Mouse (Mus musculus) gastrocnemius, adult 2 months (tissue): ENCODE measurements around the gene Tmem131l. TPM values are rescaled to one million over a fixed set of nuclear protein-coding genes. Genes with fewer than 3 reads are reported as not detected.

ENCODE experiments used
- DNase-seq: peaks from one replicate; pipeline ENCODE4 v3.0.0; 2022
- H3K27ac ChIP-seq: fragments of 200-600 bp; 2 replicates; pipeline ENCODE4 v1.8.1; 2022; ENCODE audit warnings: mild to moderate bottlenecking
- H3K4me3 ChIP-seq: fragments of 200-600 bp; 2 replicates; pipeline ENCODE4 v1.8.1; 2022; ENCODE audit warnings: mild to moderate bottlenecking, moderate library complexity
- CTCF ChIP-seq: fragments of 200-600 bp; IDR thresholded peaks from 2 replicates; pipeline ENCODE4 v1.8.1; 2022; ENCODE audit warnings: antibody characterized with exemption, mild to moderate bottlenecking, moderate library complexity
- intact Hi-C: fragments of 180-260 bp; cut with DNase I; formaldehyde crosslinking; loops from one replicate; pipeline ENCODE4 v1.15.1; 2025
- total RNA-seq, 2 experiments: library from RNA; stranded (reverse); gene quantifications; 2 replicates each; pipeline ENCODE4 v1.2.3; 2021

Gene Tmem131l
- total RNA-seq, 2 experiments from 2014 or later: 12.0 to 17.4 TPM

GRCm38 (mm10) chr3:83953879-83954278 lies 86.1 kb downstream of the Tmem131l start:
- Histone ChIP-seq H3K27ac (peak overlapping the region; percentile 66), H3K4me3 (no peak overlapping the region)
- DNase-seq: peak; percentile 74
- TF ChIP-seq CTCF: peak; percentile 41; the same call in 1 of the 2 replicates
- intact Hi-C loops: no loop called here

DNA sequence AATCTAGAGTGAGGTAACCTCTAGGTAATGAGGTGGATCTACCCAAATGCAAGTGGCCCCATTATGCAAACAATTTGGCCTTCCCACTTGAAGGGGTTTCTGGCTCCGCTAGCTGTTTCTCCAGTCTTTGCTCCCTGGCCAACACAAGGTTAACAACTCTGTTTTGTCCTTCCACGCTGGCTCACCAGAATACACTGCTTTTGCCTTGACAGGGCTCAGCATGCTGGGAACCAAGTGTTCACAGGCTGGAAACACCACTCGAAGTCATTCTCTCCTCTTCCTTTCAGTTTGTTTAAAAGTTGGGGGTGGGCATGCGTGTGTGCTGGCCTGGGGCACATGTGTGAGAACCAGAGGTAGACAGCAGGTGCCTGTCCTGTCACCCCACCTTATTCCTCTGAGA lies 91.2 kb downstream of the Tmem131l start:
- DNase-seq: no peak
- TF ChIP-seq CTCF: no peak
- Histone ChIP-seq H3K4me3 (no peak overlapping the region), H3K27ac (no peak overlapping the region)
- intact Hi-C loops: loop anchor here (5.0 to 10.0 kb wide), 2 partner anchors 88 to 206 kb away; partner anchors contain the start of gene Mnd1

DNA sequence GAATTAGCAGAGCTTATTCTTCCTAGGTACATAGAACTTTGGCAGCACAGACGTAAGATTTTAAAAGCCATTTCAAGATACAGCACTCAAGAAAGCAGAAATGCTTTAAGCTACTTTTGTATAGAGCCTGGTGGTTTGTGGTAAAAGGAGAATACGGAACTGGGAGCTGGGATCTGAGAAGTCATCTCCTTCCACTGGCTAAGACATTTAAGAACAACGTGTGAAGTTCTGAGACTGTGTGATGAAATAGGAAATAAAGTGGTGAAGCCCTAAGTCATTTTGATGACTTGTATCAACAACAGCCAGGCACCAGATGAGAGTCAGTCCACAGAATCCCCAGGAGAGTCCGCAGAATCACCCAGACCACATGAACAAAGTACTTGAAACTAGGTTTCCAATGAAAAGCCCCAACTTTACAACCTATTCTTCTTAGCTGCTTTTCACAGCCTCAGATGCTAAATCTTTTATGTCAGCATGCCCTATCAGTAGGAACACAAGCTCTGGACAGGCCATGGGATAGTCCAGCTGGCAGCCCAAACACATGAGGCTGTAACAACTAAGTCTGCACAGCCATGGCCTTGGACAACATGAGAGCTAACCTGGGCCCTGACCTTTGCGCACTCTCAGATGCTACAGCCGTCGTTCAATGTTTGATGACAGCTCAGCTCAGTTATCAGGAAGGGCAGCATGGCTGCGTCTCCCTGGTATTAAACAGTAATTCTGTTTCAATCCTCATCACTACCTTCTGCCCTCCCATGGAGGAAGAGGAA lies 92.3 kb downstream of the Tmem131l start:
- TF ChIP-seq CTCF: no peak
- intact Hi-C loops: loop anchor here (1.0 to 10.0 kb wide), 3 partner anchors 90 to 207 kb away; partner anchors contain the start of gene Mnd1
- no peak for DNase-seq
- H3K4me3 ChIP-seq: no peak overlapping the region
- H3K27ac ChIP-seq: peak overlapping the region; percentile 31; the same call in 1 of the 2 replicates

DNA sequence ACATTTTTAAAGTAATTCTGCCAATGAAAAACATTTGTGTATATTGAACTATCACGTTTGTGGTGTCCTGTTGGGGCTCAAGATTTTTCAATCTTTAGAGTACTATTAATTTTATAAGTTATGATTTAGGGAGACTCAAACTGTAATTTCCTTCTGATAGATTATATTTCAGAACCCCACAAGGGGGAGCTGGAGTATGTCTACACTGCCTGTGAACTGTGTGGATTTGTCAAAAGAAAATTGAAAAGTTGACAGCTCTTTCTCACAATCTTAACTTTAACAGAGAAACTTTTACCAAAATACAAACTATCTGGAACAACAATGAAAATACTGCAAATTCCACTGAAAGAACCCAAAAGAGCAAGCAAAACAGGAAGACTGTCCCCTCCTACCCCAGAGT lies 93.1 kb downstream of the Tmem131l start:
- no peak for DNase-seq
- intact Hi-C loops: loop anchor here (1.0 to 10.0 kb wide), 3 partner anchors 90 to 208 kb away; partner anchors contain the start of gene Mnd1
- no peak overlapping the region; the same call in 1 of the 2 replicates for H3K27ac ChIP-seq
- TF ChIP-seq CTCF: peak; percentile 81
- no peak overlapping the region for H3K4me3 ChIP-seq

DNA sequence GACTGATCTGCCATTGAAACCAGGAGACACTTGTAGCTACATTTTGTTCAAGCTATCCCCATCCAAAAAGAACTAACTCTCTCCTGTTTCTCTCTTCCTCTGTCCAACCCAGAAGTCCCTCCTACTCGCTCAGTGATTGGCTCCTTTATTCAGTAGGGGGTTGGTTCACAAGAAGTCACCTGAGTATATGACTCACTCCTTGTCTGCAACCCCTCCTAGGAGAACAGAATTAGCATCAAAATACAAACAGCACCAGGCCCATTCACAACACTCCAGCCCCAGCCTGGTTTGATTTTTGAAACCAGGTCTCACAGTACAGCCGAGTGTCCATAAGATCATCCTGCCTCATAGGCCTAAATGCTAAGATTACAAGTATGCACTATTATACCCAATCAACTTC lies 96.3 kb downstream of the Tmem131l start:
- Histone ChIP-seq H3K4me3 (no peak overlapping the region), H3K27ac (0 out of 2 replicates have a peak overlapping the region, but pooled peaks have one; percentile 28)
- intact Hi-C loops: loop anchor here (10.0 kb wide), 1 partner anchor 211 kb away; the partner anchor contains the start of gene Mnd1
- DNase-seq: no peak
- no peak for TF ChIP-seq CTCF

DNA sequence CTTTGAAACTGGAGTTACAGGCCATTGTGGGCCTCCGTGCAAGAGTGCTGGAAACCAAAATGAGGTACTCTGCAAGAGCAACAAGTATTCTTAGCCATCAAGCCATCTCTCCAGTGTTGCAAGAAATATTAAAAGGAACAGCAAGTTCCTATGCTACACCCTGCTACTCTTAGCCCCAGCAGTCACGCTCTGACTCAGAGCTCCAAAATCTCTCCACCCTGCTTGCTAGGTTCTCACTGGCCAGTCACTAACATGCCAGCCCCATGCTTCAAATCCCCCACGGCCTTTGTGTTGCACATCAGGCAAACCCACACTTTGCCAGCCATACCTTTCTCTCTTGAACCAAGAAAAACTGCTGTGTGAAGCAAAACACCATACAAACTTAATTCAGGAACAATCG lies 96.8 kb downstream of the Tmem131l start:
- DNase-seq: peak; percentile 32

DNA sequence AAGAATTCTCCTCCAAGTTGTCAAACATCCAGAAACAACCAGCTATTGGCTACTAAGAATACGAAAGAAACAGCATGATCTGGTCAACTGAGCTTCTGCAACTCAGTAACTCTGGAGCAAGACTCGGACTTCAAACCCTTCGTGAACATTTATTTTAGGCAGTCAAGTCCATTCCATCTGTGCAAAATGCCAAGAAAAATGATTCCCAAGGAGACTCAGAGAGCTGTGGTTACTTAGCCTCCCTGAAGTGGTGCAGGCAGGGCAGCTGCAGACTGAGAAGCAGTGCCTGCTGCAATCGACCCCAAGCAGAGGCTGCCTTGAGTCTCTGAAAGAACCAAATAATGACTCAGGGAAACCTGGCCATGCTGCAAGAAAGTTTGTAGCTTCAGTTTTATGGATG lies 98.1 kb downstream of the Tmem131l start:
- Histone ChIP-seq H3K27ac (peak overlapping the region; percentile 59; the same call in 1 of the 2 replicates), H3K4me3 (no peak overlapping the region)
- DNase-seq: peak; percentile 42
- intact Hi-C loops: loop anchor here (10.0 kb wide), 1 partner anchor 213 kb away; the partner anchor contains the start of gene Mnd1
- TF ChIP-seq CTCF: no peak

More for the DNA sequence above, 96.8 kb downstream of the Tmem131l start:
- H3K4me3 ChIP-seq: no peak overlapping the region
- intact Hi-C loops: loop anchor here (10.0 kb wide), 1 partner anchor 212 kb away; the partner anchor contains the start of gene Mnd1
- TF ChIP-seq CTCF: no peak
- H3K27ac ChIP-seq: peak overlapping the region; percentile 28; the same call in 1 of the 2 replicates

- TF ChIP-seq CTCF: no peak
- intact Hi-C loops: no loop called here
- Histone ChIP-seq H3K27ac (no peak overlapping the region), H3K4me3 (no peak overlapping the region)
- DNase-seq: peak; percentile 51
These were observed 101.1 kb downstream of the Tmem131l start for GRCm38 (mm10) chr3:83938871-83939270.

- no peak for DNase-seq
- Histone ChIP-seq H3K4me3 (no peak overlapping the region), H3K27ac (no peak overlapping the region)
- intact Hi-C loops: no loop called here
- TF ChIP-seq CTCF: no peak
These were observed 105.5 kb downstream of the Tmem131l start for GRCm38 (mm10) chr3:83934514-83934913.

GRCm38 (mm10) chr3:83915768-83916496 lies 124.0 kb downstream of the Tmem131l start:
- intact Hi-C loops: loop anchor here (10.0 kb wide), 1 partner anchor 209 kb away; no protein-coding TSS in a partner anchor
- TF ChIP-seq CTCF: peak; percentile 72
- peak; percentile 48 for DNase-seq
- Histone ChIP-seq H3K27ac (no peak overlapping the region), H3K4me3 (no peak overlapping the region)

- TF ChIP-seq CTCF: no peak
- no peak for DNase-seq
- H3K4me3 ChIP-seq: no peak overlapping the region
- no peak overlapping the region for H3K27ac ChIP-seq
- intact Hi-C loops: loop anchor here (10.0 kb wide), 1 partner anchor 210 kb away; no protein-coding TSS in a partner anchor
These were observed 124.9 kb downstream of the Tmem131l start for GRCm38 (mm10) chr3:83915102-83915501.

DNA sequence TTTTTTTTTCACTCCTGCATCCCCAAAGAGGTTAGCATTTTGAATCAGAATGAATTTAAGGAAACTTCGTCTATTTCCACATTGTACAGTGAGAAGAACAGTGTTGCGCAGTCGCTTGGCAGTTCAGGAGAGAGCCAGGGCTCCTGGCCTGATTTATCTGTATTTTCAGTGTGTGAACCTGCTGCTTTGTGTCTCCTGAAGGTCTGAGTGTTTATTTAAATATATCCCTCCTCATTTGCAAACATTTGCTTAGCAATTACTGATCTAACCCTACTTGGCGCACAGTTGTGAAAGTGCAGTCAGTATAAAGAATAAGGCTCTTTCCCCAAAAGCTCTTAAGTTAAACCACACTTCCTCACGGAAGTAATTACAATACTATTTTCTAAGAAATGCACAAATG lies 129.3 kb downstream of the Tmem131l start:
- H3K27ac ChIP-seq: no peak overlapping the region
- no peak for DNase-seq
- no peak for TF ChIP-seq CTCF
- intact Hi-C loops: loop anchor here (10.0 kb wide), 1 partner anchor 214 kb away; no protein-coding TSS in a partner anchor
- H3K4me3 ChIP-seq: no peak overlapping the region

DNA sequence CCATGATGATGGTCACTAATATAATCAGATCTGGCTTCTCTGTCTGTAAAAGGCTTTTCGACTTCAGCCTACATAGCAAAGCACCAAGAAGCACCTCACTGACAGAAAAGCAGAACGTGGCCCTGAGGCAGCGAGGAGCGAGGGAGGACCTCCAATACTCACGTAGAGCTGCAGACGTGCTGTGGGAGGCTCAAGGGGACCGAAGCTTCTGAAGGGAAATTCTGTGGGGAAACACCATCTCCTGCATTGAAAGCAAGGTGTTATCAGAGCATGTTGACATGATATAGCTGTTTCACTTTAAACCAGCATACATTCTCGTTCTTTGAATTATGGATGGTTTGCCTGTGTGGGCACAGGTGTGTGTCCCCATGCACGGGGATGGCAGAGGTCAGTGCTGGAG lies 133.8 kb downstream of the Tmem131l start:
- Histone ChIP-seq H3K27ac (no peak overlapping the region), H3K4me3 (no peak overlapping the region)
- intact Hi-C loops: no loop called here
- no peak for DNase-seq
- TF ChIP-seq CTCF: no peak
